Mouse (Mus musculus) olfactory bulb, adult 2 months (tissue): ENCODE results near the gene Gm5862.
"Not testable (repeated sequence)": the region's sequence is repeated elsewhere in the genome, so short reads cannot be mapped to it uniquely, and the experiment has no call there.

Experiments used
- CTCF ChIP-seq: fragments of 200-500 bp; IDR thresholded peaks from 2 replicates; pipeline ENCODE4 v1.5.1; 2012; ENCODE audit warnings: low read depth, mild to moderate bottlenecking, low read length, moderate library complexity; ENCODE audit not compliant: insufficient read depth
- POLR2A ChIP-seq: fragments of 200-500 bp; IDR thresholded peaks from 2 replicates; pipeline ENCODE4 v1.6.1; 2012; ENCODE audit warnings: mild to moderate bottlenecking, low read depth, low read length, moderate library complexity; ENCODE audit not compliant: insufficient read depth

DNA sequence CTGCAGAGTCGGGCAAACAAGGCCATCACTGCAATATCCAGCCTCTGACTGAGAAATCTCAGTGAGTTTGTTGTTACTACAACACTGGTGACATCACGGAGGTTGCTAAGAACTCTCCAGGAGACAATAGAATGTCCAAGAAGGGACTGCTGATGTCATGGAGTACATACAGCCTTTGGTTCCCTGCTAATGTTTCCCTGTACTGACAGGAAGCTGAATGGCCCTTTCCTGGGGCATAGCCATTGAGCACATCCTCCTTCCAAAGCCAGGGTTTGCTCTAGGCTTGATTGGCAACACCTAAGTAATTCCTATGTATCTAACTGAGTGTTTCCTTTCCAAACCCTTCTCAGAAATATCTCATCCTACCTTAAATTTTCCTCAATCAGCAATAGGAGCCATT lies 16.7 kb upstream of the Gm5862 start, which contains the start of gene Speer4a:
- TF ChIP-seq CTCF, POLR2A: not testable (repeated sequence)
